Mouse (Mus musculus): ENCODE results near the gene Hdac8. TPM values are rescaled to one million over a fixed set of nuclear protein-coding genes. Genes with fewer than 3 reads are reported as not detected.

Hdac8 gene
- polyA plus RNA-seq, 1 experiment, result 4.4 TPM

- no peak for DNase-seq
- WGBS, result 82% methylated on average over 5 of the region's 5 CpGs
- no peaks in the 10 kb centered on the region for H3K4me1 ChIP-seq (ENCODE audit: control insufficient read depth, insufficient read depth, low read length)
- no peak overlapping the region for H3K4me3 ChIP-seq (replicated peaks; ENCODE audit: extremely low read depth, low read depth, low read length)
- TF ChIP-seq CTCF (IDR thresholded peaks at IDR 0.05; ENCODE audit: insufficient read depth, low read length), result no peak
- no peak for TF ChIP-seq POLR2A (IDR thresholded peaks at IDR 0.05; ENCODE audit: borderline replicate concordance, extremely low read depth, low read depth, low read length)
These were observed 29.6 kb downstream of the Hdac8 start for GRCm38 (mm10) chrX:102475555-102475954.

- TF ChIP-seq POLR2A (IDR thresholded peaks at IDR 0.05; ENCODE audit: borderline replicate concordance, extremely low read depth, low read depth, low read length) (no peak), CTCF (IDR thresholded peaks at IDR 0.05; ENCODE audit: insufficient read depth, low read length) (no peak)
- no peak for DNase-seq
- WGBS, result 80% methylated on average over 8 of the region's 8 CpGs
- Histone ChIP-seq H3K4me1 (ENCODE audit: control insufficient read depth, insufficient read depth, low read length) (no peaks in the 10 kb centered on the region), H3K4me3 (replicated peaks; ENCODE audit: extremely low read depth, low read depth, low read length) (no peak overlapping the region)
These were observed 86.6 kb downstream of the Hdac8 start for GRCm38 (mm10) chrX:102418343-102419127.

- DNase-seq, result no peak
- 65% methylated on average over 4 of the region's 4 CpGs for WGBS
- Histone ChIP-seq H3K4me3 (replicated peaks; ENCODE audit: extremely low read depth, low read depth, low read length) (no peak overlapping the region), H3K4me1 (ENCODE audit: control insufficient read depth, insufficient read depth, low read length) (no peaks in the 10 kb centered on the region)
- no peak for TF ChIP-seq POLR2A (IDR thresholded peaks at IDR 0.05; ENCODE audit: borderline replicate concordance, extremely low read depth, low read depth, low read length)
- no peak for TF ChIP-seq CTCF (IDR thresholded peaks at IDR 0.05; ENCODE audit: insufficient read depth, low read length)
These were observed 88.2 kb downstream of the Hdac8 start for GRCm38 (mm10) chrX:102416972-102417371.

- no peaks in the 10 kb centered on the region for H3K4me1 ChIP-seq (ENCODE audit: control insufficient read depth, insufficient read depth, low read length)
- H3K4me3 ChIP-seq (replicated peaks; ENCODE audit: extremely low read depth, low read depth, low read length), result no peak overlapping the region
- TF ChIP-seq CTCF (IDR thresholded peaks at IDR 0.05; ENCODE audit: insufficient read depth, low read length) (no peak), POLR2A (IDR thresholded peaks at IDR 0.05; ENCODE audit: borderline replicate concordance, extremely low read depth, low read depth, low read length) (no peak)
- no peak for DNase-seq
- WGBS, result 71% methylated on average over 4 of the region's 4 CpGs
These were observed 88.8 kb downstream of the Hdac8 start for GRCm38 (mm10) chrX:102416386-102416785.

GRCm38 (mm10) chrX:102384765-102385164 lies 120.4 kb downstream of the Hdac8 start:
- WGBS, result 69% methylated on average over 3 of the region's 3 CpGs
- no peak overlapping the region for H3K4me3 ChIP-seq (replicated peaks; ENCODE audit: extremely low read depth, low read depth, low read length)
- no peaks in the 10 kb centered on the region for H3K4me1 ChIP-seq (ENCODE audit: control insufficient read depth, insufficient read depth, low read length)
- TF ChIP-seq CTCF (IDR thresholded peaks at IDR 0.05; ENCODE audit: insufficient read depth, low read length) (no peak), POLR2A (IDR thresholded peaks at IDR 0.05; ENCODE audit: borderline replicate concordance, extremely low read depth, low read depth, low read length) (no peak)
- DNase-seq, result no peak

GRCm38 (mm10) chrX:102383151-102383550 lies 122.0 kb downstream of the Hdac8 start:
- 70% methylated on average over 7 of the region's 7 CpGs for WGBS
- no peaks in the 10 kb centered on the region for H3K4me1 ChIP-seq (ENCODE audit: control insufficient read depth, insufficient read depth, low read length)
- no peak overlapping the region for H3K4me3 ChIP-seq (replicated peaks; ENCODE audit: extremely low read depth, low read depth, low read length)
- TF ChIP-seq CTCF (IDR thresholded peaks at IDR 0.05; ENCODE audit: insufficient read depth, low read length) (no peak), POLR2A (IDR thresholded peaks at IDR 0.05; ENCODE audit: borderline replicate concordance, extremely low read depth, low read depth, low read length) (no peak)
- DNase-seq, result no peak

GRCm38 (mm10) chrX:102366510-102366909 lies 138.6 kb downstream of the Hdac8 start:
- whole genome bisulfite sequencing, result 81% methylated on average over 3 of the region's 3 CpGs
- TF ChIP-seq POLR2A (IDR thresholded peaks at IDR 0.05; ENCODE audit: borderline replicate concordance, extremely low read depth, low read depth, low read length) (no peak), CTCF (IDR thresholded peaks at IDR 0.05; ENCODE audit: insufficient read depth, low read length) (no peak)
- Histone ChIP-seq H3K4me3 (replicated peaks; ENCODE audit: extremely low read depth, low read depth, low read length) (no peak overlapping the region), H3K4me1 (ENCODE audit: control insufficient read depth, insufficient read depth, low read length) (no peaks in the 10 kb centered on the region)
- no peak for DNase-seq

- WGBS, result 81% methylated on average over 2 of the region's 2 CpGs
- H3K4me1 ChIP-seq (ENCODE audit: control insufficient read depth, insufficient read depth, low read length), result no peaks in the 10 kb centered on the region
- H3K4me3 ChIP-seq (replicated peaks; ENCODE audit: extremely low read depth, low read depth, low read length), result no peak overlapping the region
- TF ChIP-seq CTCF (IDR thresholded peaks at IDR 0.05; ENCODE audit: insufficient read depth, low read length) (no peak), POLR2A (IDR thresholded peaks at IDR 0.05; ENCODE audit: borderline replicate concordance, extremely low read depth, low read depth, low read length) (no peak)
- DNase-seq, result no peak
These were observed 142.9 kb downstream of the Hdac8 start for GRCm38 (mm10) chrX:102362244-102362643.

GRCm38 (mm10) chrX:102353412-102353811 lies 151.7 kb downstream of the Hdac8 start:
- no peak for DNase-seq
- WGBS, result 80% methylated on average over 3 of the region's 3 CpGs
- no peak overlapping the region for H3K4me3 ChIP-seq (replicated peaks; ENCODE audit: extremely low read depth, low read depth, low read length)
- no peaks in the 10 kb centered on the region for H3K4me1 ChIP-seq (ENCODE audit: control insufficient read depth, insufficient read depth, low read length)
- TF ChIP-seq CTCF (IDR thresholded peaks at IDR 0.05; ENCODE audit: insufficient read depth, low read length) (no peak), POLR2A (IDR thresholded peaks at IDR 0.05; ENCODE audit: borderline replicate concordance, extremely low read depth, low read depth, low read length) (no peak)
